Mouse (Mus musculus) testis, adult 2 months (tissue): ENCODE results near the gene Hoxd1. TPM values are rescaled to one million over a fixed set of nuclear protein-coding genes. Genes with fewer than 3 reads are reported as not detected.
A peak's percentile ranks its signal among the peaks of the same experiment; 100 is the strongest.

Experiments
- H3K27ac ChIP-seq: fragments of 200-500 bp; 2 replicates; pipeline ENCODE4 v1.5.1; 2012; ENCODE audit warnings: low read depth, low read length; ENCODE audit not compliant: control insufficient read depth, insufficient read depth
- H3K27me3 ChIP-seq: fragments of 200-500 bp; 2 replicates; pipeline ENCODE4 v1.6.1; 2012; ENCODE audit warnings: mild to moderate bottlenecking, low read length, moderate library complexity; ENCODE audit not compliant: control insufficient read depth, insufficient read depth
- H3K36me3 ChIP-seq: fragments of 200-500 bp; 2 replicates; pipeline ENCODE4 v1.6.1; 2012; ENCODE audit warnings: mild to moderate bottlenecking, low read length; ENCODE audit not compliant: control insufficient read depth, insufficient read depth
- H3K4me1 ChIP-seq: fragments of 200-500 bp; 2 replicates; pipeline ENCODE4 v1.6.1; 2012; ENCODE audit warnings: low read length; ENCODE audit not compliant: control insufficient read depth, insufficient read depth
- H3K4me3 ChIP-seq: fragments of 200-500 bp; 2 replicates; pipeline ENCODE4 v1.5.1; 2012; ENCODE audit warnings: low read depth, mild to moderate bottlenecking, low read length, moderate library complexity, mixed read lengths; ENCODE audit not compliant: control insufficient read depth
- CTCF ChIP-seq: fragments of 200-500 bp; IDR thresholded peaks from 2 replicates; pipeline ENCODE4 v1.5.1; 2012; ENCODE audit warnings: low read depth, mild to moderate bottlenecking, inconsistent platforms, low read length, moderate library complexity; ENCODE audit not compliant: control insufficient read depth, insufficient read depth, insufficient replicate concordance
- POLR2A ChIP-seq: fragments of 200-500 bp; IDR thresholded peaks from 2 replicates; pipeline ENCODE4 v1.6.1; 2012; ENCODE audit warnings: low read depth, mild to moderate bottlenecking, inconsistent platforms, low read length, moderate library complexity; ENCODE audit not compliant: control insufficient read depth
- polyA plus RNA-seq: library from polyadenylated mRNA; depleted of rRNA; stranded (reverse); fragments of >200 nt; gene quantifications from 2 replicates; pipeline ENCODE4 v1.2.3, GENCODE M21; 2012

Hoxd1 gene
- polyA plus RNA-seq, 1 experiment, result not detected

- Histone ChIP-seq H3K4me1 (peaks cover 19% of the 10 kb centered on the region), H3K27ac (no peak overlapping the region), H3K36me3 (no peaks in the 10 kb centered on the region), H3K27me3 (peaks cover 3% of the 10 kb centered on the region), H3K4me3 (no peak overlapping the region; the same call in 1 of the 2 replicates)
- no peak for TF ChIP-seq CTCF
- TF ChIP-seq POLR2A, result no peak
Measured at GRCm38 (mm10) chr2:74745540-74746297, 17.1 kb upstream of the Hoxd1 start.

DNA sequence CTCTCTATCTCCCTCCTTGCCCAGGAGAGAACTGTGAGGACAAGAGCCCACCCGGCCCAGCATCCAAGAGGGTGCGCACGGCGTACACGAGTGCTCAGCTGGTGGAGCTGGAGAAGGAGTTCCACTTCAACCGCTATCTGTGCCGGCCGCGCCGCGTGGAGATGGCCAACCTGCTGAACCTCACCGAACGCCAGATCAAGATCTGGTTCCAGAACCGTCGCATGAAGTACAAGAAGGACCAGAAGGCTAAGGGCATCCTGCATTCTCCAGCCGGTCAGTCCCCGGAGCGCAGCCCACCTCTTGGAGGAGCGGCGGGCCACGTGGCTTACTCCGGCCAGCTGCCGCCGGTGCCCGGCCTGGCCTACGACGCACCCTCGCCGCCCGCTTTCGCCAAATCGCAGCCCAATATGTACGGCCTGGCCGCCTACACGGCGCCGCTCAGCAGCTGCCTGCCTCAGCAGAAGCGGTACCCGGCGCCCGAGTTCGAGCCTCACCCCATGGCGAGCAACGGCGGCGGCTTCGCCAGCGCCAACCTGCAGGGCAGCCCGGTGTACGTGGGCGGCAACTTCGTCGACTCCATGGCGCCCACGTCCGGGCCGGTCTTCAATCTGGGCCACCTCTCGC, 16.4 kb upstream of the Hoxd1 start:
- TF ChIP-seq CTCF (no peak), POLR2A (no peak; the same call in 1 of the 2 replicates)
- Histone ChIP-seq H3K4me1 (peaks cover 19% of the 10 kb centered on the region), H3K27ac (no peak overlapping the region), H3K27me3 (peaks cover 3% of the 10 kb centered on the region), H3K4me3 (peak overlapping the region; percentile 30), H3K36me3 (no peaks in the 10 kb centered on the region)

- peaks cover 19% of the 10 kb centered on the region for H3K4me1 ChIP-seq
- H3K27me3 ChIP-seq, result peaks cover 5% of the 10 kb centered on the region
Measured at GRCm38 (mm10) chr2:74747006-74747405, 15.8 kb upstream of the Hoxd1 start.

GRCm38 (mm10) chr2:74747661-74748141, 15.1 kb upstream of the Hoxd1 start:
- TF ChIP-seq CTCF, result no peak
- TF ChIP-seq POLR2A, result no peak
- H3K36me3 ChIP-seq, result no peaks in the 10 kb centered on the region
- H3K27ac ChIP-seq, result no peak overlapping the region
- peaks cover 5% of the 10 kb centered on the region for H3K27me3 ChIP-seq
- H3K4me1 ChIP-seq, result peaks cover 23% of the 10 kb centered on the region
- no peak overlapping the region for H3K4me3 ChIP-seq

More at GRCm38 (mm10) chr2:74747006-74747405, 15.8 kb upstream of the Hoxd1 start:
- peak overlapping the region; percentile 30 for H3K4me3 ChIP-seq
- no peak overlapping the region for H3K27ac ChIP-seq
- H3K36me3 ChIP-seq, result no peaks in the 10 kb centered on the region
- TF ChIP-seq CTCF (no peak), POLR2A (no peak)

DNA sequence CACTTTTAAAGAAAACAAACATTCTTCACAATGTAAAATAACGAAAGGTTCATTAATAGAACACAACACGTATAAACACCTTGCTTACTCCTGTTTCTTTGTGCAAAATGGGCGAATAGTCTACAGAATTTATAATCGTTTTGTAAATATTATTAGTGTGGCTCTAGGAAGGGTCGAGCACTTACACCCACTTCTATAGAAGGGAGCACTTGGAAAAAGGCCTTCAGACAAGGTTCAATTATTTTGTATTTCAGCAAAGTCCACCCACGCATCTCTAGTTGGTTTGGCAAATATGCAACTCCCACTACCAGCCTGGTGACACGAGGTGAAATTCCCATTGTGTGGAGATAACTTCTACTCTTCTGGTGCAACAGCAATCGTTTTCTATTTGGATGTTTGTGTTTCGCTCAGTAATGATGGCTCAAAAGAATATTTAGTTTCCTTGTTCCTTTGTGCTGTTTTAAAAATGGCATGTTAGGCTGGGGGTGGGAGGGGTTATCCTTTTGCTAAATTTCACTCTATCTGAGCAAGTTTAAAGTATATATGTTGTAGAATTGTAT, 14.3 kb upstream of the Hoxd1 start:
- TF ChIP-seq CTCF (no peak), POLR2A (no peak)
- Histone ChIP-seq H3K27ac (no peak overlapping the region), H3K36me3 (no peaks in the 10 kb centered on the region), H3K4me3 (no peak overlapping the region), H3K4me1 (peaks cover 30% of the 10 kb centered on the region), H3K27me3 (peaks cover 8% of the 10 kb centered on the region)

DNA sequence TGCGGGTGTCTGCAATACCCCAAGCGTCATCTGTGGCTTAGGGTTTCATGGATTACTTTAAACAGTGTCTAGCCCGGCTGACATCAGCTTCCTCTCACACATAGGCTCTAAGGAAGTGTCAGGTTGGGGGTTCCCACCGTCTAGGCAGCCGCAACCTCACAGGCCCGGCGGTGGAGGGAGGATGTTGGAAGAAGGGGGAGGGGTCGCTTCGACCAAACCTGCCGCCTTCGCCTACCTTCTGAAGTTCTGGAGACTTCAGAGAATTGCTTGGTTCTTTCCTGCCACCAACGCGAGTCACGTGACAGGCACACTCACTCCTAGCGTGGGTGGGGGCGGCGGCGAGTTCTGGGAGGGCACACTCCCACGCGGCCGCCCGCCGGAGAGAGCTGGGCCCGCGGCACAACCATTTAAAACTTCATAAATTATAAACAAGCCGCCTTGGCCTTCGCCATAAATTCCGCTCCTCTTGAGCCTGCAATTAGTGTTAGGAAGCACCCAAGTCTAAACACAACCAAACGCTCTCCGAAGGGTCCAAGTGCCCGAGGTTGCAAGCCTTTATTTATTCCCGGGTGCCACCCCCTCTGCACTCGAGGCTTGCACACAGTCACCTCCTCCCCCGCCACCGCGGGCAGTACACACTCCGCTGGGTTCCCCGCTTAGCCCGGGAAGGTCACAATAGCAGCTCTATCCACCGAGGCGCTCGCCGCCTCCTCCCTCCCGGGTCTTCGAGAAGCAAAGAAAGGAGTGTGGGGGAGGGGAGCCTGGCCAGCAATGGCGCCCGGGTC, 13.3 kb upstream of the Hoxd1 start:
- Histone ChIP-seq H3K4me3 (peak overlapping the region; percentile 58), H3K27me3 (peaks cover 10% of the 10 kb centered on the region), H3K27ac (no peak overlapping the region), H3K36me3 (no peaks in the 10 kb centered on the region), H3K4me1 (peaks cover 30% of the 10 kb centered on the region)
- TF ChIP-seq POLR2A (no peak), CTCF (no peak)
